Mouse (Mus musculus) gastrocnemius, adult 18-20 months (tissue): ENCODE measurements around the gene Fam222b. TPM values are rescaled to one million over a fixed set of nuclear protein-coding genes. Genes with fewer than 3 reads are reported as not detected.

Source experiments
- DNase-seq: peaks from one replicate; pipeline ENCODE4 v3.0.0; 2021; ENCODE audit warnings: low spot score
- total RNA-seq, 2 experiments: library from RNA; stranded (reverse); gene quantifications; 2 replicates each; pipeline ENCODE4 v1.2.3; 2021

The Fam222b gene
- total RNA-seq, 2 experiments from 2014 or later: 8.2 to 9.4 TPM

DNA sequence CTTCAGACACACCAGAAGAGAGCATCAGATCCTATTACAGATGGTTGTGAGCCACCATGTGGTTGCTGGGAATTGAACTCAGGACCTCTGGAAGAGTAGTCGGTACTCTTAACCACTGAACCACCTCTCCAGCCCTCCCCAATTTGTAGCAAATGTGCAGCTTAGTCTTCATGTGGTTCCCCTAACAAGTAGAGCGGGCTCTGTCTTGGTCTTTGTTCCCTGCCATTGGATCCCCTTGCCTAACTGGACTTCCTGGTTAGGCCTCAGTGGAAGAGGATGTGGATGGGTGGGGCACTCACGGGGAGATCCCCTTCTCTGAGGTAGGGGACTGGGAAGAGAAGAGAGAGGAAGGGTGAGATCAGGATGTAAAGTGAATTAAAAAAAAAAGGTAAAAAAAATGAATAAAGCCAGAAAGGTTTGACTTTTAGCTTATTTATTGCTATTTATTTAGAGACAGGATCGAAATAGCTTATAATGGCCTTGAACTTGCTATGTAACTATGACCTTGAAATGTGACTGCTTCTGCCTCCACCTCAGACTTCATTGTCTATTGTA lies 7.5 kb upstream of the Fam222b start:
- DNase-seq: no peak

DNA sequence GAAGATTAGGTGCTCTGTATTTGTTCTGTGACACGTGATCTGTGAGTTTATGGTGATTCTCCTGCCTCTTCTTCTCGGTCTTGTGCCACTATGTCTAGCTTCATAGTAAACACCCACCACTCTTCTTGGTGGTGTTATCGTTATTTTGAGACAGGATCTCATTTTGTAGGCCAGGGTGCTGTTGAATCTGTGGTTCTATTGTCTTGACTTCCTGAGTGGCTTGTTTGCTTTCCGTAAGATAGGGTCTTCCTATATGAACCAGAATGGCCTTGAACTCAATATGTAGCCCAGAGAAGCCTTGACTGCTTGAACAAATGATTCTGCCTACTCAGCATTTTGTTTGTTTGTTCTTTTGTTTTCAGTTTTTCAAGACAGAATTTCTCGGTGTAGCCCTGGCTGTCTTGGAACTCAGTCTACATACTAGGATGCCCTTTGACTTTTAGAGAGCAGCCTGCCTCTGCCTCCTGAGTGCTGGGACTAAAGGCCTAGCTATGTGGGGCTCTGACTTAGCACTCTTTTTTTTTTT lies 6.6 kb upstream of the Fam222b start:
- DNase-seq: no peak

DNA sequence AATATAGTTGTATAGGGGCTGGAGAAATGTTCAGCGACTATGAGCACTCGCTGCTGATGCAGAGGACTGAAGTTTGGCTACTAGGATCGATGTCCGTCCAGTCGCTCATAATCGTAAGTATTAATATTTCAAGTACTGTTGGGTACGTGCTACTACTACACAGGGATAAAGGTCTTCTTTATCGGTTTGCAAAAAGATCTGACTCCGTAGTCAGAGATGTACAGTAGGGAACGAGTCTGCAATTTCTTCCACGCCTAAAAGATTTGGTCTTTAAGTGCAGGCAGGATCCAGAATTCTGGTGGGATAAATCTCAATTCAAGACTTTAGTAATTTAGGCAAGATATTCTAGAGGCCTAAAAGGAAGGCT lies 340 bp upstream of the Fam222b start:
- no peak for DNase-seq

DNA sequence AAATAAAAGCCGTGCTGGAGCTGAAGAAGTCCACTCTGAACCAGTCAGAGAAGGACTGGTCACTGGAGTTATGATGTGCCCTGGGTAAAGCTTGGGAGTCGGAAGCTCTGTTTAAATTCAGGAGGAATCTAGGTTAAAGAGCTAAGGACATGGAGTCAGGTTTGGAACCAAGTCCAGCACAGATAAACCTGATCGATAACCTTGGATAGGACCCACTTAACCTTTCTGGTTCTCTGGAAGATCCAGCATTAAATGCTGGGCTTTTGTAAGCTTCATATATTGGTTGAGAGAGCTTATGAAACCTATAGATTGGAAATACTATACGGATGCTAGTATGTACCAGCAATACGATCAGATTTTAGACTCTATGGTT lies 670 bp downstream of the Fam222b start:
- no peak for DNase-seq

DNA sequence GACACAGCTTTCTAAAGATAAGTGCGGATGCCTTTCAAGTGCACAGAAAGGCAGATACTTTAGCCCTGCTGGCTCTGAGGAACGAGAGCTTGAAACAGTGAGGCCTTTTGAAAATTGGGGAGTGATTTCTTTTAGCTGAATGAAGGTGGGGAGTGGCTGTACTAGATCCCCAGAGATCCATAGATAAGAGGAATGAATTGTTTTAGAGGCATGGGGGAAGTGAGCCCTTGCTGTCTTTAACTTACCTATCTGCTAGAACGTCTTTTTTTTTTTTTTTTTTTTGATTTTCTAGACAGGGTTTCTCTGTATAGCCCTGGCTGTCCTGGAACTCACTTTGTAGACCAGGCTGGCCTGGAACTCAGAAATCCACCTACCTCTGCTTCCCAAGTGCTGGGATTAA lies 2.6 kb downstream of the Fam222b start:
- DNase-seq: no peak

DNA sequence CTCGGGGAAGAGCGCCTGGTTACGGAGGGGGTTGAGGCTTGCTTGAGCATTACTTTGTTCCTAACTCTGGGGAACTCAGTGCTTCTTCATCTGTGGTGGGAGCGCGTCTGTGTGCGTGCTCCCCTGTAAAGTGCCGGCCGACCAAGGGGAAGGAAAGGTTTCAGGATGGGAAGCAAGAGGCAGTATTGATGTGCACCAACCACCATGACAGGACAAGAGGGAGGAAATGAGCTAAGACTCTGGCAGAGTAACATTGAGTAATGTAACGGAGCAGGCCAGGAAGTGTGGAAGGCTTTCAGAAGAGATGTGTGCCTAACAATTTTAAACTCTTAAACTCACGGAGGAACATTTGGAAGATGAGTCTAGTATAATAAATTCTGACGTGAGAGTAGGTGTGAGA lies 6.3 kb downstream of the Fam222b start:
- no peak for DNase-seq

DNA sequence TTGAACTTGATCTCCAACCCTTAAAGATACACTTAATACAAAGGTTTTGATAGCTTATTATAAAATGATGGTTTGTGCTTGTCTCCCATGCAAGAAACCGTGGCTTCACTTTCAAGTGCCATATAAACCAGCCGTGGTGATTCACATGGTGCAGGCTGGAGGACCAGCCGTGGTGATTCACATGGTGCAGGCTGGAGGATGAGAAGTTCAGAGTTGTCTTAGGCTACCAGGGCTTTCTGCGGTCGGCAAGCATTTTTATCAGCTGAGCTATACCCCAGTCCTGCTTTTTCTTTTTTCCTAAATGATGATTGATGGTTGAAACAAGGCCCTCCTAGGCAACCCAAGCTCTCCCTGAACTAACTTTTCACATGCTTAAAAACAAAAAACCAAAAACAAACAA lies 7.7 kb downstream of the Fam222b start:
- no peak for DNase-seq

DNA sequence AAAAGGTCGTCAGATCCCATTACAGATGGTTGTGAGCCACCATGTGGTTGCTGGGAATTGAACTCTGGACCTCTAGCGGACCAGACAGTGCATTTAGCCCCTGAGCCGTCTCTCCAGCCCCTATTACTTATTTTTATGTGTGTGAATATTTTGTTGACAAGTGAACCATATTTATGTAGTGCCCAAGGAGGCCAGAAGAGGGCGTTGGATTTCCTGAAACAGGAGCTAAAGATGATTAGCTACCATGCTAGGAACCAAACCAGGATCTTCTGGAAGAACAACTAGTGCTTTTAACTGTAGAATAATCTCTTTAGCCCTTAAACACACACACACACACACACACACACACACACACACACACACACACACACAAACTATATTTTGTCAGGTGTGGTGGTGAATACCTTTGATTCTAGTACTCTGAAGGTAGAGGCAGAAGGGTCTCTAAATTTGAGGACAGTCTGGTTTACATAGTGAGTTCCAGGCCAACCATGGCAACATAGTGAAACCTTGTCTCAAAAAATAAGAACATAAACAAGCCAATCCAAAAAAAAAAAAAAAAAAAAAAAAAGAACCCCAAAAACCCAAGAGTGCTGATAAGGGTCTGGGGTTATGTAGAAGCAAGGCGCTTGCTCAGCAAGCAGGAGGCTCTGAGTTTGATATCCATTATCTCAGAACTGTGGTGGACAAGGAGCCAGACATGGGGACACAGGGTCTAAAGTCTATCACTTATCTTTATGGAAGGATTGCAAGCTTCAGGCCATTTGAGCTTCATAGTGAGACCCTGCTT lies 8.7 kb downstream of the Fam222b start:
- DNase-seq: no peak

DNA sequence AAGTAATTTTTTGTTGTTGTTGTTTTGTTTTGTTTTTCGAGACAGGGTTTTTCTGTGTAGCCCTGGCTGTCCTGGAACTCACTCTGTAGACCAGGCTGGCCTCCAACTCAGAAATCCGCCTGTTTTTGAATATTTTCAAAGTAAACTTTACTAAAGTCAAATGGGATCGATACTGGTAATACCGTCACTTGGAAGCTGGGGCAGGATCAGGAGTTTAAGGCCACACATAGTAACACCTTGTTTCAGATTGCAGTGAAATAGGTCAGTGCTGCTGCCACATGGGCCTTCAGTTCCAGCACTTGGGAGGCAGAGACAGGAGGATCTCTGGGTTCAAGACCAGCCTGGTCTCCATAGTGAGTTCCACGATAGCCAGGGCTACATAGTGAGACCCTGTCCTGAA lies 10.0 kb downstream of the Fam222b start:
- no peak for DNase-seq

DNA sequence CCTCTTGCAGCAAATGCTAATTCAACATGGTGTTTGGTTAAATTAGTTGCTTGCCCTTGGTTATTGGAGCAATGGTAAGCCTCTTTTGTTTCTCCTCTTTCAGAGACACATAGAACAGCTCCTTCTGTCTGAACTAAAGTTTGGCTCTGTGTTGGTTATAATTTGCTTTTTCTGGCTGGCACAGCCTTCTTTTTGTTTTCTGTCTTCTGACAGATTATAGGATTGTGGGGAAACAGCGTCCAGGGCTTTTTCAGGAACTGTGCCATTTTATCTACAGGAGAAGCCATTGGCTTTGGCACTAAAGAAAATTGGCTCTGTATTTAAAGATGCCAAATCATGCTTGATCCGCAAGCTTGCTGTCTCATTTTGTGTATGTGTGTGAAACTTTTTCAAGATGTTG lies 19.2 kb downstream of the Fam222b start:
- DNase-seq: no peak

DNA sequence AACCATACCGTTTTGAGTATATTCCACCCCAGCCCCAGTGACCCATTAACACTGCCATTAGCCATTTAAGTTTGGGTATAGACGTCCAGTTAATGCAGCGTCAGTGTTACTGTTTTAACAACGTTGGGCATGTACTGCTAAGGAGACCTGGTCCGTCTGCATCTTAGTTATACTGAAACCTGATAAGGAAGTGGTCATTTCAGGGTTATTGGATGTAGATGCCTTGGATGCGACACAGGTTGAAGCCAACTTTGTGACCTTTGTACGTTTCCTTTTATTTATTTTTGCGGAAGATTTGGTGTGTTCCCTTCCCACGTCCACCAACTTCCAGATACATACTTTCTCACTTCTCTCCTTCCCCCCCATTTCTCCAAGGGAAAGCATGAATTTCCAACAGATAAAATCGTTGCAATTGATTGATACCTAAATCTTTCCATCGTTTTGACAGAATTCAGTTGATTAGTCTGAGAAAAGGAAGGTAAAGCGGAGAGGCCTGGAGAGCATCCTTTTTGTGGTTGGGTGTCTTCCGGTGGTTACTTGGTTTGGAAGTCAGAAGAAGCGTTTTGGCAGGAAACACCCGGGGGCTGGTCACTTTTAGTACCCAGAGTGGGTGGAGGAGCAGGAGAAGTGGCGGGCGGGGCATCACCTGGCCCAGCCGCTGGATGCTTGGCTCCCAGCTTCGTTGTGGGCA lies 20.4 kb downstream of the Fam222b start:
- no peak for DNase-seq

DNA sequence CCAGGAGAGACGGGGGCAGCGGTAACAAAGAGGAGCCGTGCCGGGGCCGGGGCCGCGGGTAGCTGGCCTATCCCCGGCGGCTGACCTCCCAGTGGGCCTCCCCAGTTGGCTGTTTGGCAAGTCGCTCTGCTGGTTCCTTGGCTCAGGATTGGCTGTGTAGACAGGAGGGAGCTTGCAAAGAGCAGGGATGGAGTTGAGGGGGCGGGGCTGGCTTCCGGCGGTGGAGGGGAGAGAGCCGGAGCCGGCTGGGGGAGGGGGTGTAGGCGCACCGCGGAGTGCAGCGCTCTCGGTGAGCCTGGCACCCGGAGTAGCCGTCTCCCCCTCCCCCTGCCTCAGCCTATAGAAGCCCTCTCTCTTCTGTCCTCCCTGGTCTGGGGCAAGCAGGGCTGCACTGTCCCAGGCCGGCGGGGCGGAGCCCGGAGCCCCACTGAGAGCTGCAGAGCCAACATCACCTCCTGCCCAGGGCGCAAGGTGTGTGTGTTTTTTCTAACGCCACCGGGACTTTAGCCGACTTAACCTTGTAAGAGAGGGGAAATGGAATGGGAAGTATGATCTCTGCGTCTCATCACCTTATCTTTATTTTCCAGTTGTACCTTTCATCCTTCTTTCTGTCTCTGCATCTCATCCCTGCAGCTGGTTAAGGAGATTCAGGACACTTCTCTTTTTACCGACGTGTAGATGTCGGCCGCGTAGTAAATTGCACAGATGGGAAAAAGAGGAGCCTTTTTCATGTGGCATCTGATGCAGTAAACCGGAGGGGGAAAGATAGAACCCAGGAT lies 21.1 kb downstream of the Fam222b start:
- DNase-seq: peak; percentile 94

DNA sequence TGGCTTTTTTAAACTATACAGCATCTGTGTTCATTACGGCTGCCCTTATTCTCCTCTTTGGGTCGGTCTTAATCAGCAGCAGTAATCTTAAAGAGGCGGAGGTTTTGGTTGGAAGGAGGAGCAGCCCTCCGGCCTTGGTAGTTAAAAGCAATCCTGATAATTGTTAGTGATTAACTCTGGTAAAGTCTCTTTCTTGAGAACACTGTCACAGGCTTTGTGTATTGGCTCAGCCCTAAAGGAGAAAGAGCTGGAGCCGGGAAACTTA lies 21.6 kb downstream of the Fam222b start:
- DNase-seq: no peak

DNA sequence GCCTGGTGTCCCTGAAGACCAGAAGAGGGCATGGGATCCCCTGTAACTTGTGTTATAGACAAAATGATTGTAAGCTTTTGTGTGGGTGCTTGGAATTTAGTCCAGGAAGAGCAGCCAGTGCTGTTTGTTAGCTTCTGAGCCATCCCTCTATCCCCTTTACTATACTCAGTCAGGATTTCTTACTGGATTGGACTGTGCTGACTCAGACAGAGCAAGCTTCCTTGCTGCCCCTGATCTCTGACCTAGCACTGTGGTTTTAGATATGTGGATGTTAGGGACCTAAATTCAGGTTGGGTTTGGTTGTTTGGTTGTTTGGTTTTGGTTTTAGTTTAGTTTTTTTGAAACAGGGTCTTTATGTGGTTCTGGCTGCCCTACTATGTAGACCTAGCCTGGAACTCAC lies 24.0 kb downstream of the Fam222b start:
- DNase-seq: no peak

DNA sequence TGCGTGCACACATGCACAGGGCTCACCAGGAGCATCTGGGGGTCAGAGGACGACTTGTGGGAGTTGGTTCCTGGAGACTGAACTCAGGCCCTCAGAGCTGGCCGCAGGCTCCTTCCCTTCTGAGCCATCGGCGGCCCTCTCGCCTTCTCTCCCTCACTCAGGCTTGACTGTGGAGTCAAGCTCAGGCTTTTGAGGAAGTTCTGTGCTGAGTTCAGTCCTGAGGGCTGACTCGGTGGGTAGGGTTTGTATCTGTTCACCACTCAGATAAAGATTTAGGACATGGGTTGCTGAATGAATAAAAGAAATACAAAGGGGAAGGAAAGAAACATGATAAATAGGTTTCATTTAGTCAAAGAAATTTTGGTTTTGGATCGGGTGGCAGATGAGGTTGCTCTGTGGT lies 25.4 kb downstream of the Fam222b start:
- DNase-seq: no peak

DNA sequence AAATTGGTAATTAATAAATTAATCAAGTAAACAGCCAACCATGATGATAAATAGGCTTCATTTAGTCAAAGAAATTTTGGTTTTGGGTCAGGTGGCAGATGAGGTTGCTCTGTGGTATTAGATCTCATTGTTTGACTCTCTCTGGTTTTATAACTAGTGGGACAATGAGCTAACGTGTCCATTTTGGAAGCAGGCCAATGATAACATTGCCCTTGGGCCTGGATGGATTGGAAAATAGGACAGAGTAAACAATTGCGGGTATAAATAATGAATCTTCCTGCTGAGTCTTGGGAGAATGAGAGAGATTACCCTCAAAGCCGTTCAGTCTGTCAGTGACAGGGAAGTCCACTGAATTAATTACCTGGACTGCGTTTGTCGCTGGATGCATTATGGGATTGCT lies 26.7 kb downstream of the Fam222b start:
- no peak for DNase-seq

DNA sequence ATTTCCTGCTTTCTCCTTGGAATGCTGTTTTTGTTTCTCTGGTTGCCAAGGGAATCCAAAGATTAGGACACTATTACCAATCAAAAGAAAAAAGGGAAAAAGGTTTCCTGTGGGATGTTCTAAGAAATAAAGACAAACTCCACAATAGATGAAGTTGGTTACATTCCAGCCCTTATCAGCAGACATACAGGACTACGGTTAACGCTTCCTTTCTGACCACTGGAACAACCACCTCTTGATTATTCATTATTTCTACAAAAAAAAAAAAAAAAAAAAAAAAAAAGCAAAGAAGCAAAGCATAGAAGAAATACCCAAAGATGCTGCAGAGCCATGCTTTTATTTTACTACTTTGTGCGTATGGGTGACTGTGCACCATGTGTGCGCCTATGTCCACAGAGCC lies 28.4 kb downstream of the Fam222b start:
- no peak for DNase-seq

DNA sequence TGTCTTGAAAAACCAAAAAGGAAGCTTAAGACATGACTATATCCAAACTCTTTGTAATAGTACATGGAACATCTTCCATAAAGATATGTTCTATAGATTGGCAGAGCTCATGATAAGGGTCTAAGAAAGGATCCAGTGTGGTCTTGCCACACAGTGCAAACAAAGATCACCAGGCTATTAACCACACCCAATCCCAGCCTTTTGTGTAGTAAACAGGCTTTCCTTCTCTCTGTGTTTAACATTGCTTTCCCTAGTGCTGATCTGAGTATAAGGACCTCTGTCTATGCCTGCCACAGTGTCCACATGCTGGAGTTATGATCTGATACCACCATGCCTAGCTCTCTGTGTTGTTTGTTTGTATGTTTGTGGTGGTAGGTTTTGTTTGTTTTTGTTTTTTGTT lies 29.3 kb downstream of the Fam222b start:
- no peak for DNase-seq

DNA sequence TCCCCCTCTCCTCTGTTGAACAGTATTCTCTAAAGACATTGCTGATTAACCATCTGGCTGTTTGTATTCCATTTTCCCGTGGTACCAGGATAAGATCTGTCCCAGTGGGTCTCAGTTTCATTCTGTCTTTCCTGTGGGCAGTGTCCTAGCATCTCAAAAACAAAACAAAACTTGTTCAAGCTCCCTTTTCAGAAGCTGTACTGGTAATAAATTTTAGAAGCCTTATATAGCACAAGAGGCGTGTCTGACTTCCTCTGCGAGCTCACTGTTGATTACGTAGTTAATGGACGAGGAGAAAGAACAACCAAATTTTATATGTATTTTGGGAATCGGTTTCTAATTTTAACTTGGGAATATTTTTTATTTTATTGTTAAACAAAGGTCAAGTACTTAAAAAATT lies 31.2 kb downstream of the Fam222b start:
- DNase-seq: no peak

DNA sequence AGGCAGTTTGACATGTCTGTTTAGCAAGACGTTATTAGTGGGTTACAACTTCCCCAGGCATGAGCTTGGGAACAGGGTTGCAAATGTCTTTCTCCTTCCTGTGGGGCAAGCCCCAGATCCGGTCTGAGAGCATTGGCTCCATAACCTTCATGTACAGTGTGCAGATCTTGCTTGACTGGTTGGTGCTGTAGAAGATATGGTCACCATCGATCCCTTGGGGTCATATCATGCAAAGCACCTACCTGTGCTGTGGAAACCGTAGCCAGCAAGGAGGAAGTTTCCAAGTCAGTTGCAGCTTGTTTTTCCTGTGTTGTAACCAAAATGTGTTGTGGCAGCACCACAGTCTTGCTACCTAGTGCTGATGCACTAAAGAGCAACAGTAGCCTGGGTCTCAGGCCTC lies 32.3 kb downstream of the Fam222b start:
- DNase-seq: no peak

DNA sequence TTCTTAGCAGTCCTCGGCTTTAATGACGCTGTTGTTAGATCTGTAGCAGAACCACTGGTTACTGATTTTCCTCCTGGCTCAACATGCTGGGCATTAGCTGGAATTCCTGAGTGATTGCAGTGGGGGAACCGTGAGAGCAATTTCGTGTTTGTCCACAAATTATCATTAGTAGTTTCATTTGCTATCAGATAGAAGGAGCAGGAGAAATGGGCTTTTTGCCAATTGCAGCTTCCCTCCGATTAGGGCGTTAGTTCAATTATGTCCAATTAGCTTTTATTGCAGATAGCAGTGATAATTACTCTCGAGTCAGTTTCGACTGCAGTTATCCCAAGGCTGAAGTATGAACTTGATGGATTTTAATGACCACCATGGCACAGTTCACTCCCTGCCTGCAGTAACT lies 35.0 kb downstream of the Fam222b start:
- DNase-seq: no peak

DNA sequence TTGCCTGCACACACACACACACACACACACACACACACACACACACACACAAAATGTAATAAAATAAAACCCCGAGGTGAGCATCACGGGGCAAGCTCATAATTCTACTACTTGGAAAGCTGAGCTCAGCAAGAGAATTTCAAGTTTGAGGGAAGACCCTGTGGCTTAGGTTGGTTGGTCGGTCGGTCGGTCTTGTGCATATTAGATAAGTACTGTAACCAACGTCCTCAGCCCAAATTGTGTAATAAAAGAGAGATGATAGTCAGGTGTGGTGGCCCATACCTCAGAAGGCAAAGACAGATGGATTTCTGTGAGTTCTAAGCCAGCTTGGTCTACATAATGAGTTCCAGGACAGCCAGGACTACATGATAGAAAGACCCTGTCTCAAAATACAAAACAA lies 39.5 kb downstream of the Fam222b start:
- DNase-seq: no peak
